14 mouse cellular contexts compared by ENCODE assay signal in the genomic region with DNA sequence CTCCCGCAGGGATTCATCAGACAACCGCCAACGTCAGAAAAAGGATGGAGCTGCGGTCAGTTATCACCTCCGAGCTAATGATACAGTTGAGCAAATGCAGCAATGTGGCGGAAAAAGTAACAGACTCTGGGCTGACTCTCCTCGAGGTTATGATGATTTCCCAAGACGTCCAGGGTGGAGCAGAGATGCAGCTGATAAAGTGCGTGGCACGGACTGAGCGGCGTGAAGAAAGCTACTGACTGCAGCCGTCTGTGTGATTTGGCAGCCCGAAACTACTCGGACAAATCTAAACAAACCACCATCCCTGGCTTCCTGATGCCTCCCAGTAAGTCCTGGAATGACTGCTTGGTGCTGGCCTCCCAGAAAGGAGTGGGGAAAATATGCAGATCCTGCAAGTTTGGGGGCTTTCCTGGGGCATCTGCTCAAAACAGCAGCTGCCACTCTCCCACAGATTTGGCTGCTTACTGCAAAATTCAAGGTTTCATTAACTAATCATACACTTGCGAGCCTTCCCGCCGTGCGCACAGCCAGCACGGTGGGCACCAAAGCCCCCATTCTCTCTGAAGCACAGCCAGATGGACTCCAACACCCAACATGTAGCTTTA.
DNase-seq lines count a peak whose midpoint lies in the region; ATAC-seq and TF ChIP-seq lines count a peak whose summit lies in the region.
"Had no signal": no experiment of that assay in that cellular context is flagged by ENCODE, and none has a peak within 500 bp of the region (broad histone marks: within the 10 kb centered on the region; RNA-seq: fewer than 3 reads in every experiment).

No protein-coding gene starts in this region.

- peaks cover 27% of the 10 kb centered on the region for H3K4me1 ChIP-seq in embryonic facial prominence, embryonic 12.5 days
- no peaks in the 10 kb centered on the region for H3K4me1 ChIP-seq in kidney, adult 2 months (ENCODE audit: control insufficient read depth, insufficient read depth, low read length)
- H3K4me1 ChIP-seq: liver, embryonic 12.5 days had no signal

- no peak for TF ChIP-seq CTCF in kidney, adult 2 months (conservative IDR thresholded peaks at IDR 0.05; ENCODE audit: insufficient read depth, insufficient read length, low read depth, low read length)

- intact Hi-C loops in heart, postnatal 10 days (cut with DNase I) = no loop called here
- intact Hi-C loops in left cerebral cortex, postnatal 4 days (cut with DNase I) = no loop called here

- no peak overlapping the region for H3K4me2 ChIP-seq in embryonic facial prominence, embryonic 12.5 days (replicated peaks)
- H3K4me2 ChIP-seq: liver, embryonic 12.5 days; midbrain, embryonic 12.5 days had no signal

- DNase-seq in heart, adult 11 months = peak; percentile 74
- no peak for DNase-seq in heart, postnatal 10 days
- peak; percentile 27 for DNase-seq in left cerebral cortex, postnatal 4 days
- DNase-seq in left cerebral cortex, adult 9 months (ENCODE audit: low spot score in 2 of 2) = no peak
- peak; percentile 5 for DNase-seq in lung, postnatal 36 days
- DNase-seq in adrenal gland, postnatal 25 days = no peak
- DNase-seq in kidney, adult 2 months = no peak
- DNase-seq: adrenal gland, postnatal 14 days; cerebellum, adult 11-12 months; kidney, adult 8-10 months had no signal

- H3K27me3 ChIP-seq in embryonic facial prominence, embryonic 12.5 days = no peaks in the 10 kb centered on the region
- H3K27me3 ChIP-seq in kidney, adult 2 months (replicated peaks; ENCODE audit: control insufficient read depth, insufficient read depth, low read length) = no peaks in the 10 kb centered on the region
- H3K27me3 ChIP-seq: liver, embryonic 12.5 days; midbrain, embryonic 12.5 days had no signal

- H3K36me3 ChIP-seq in embryonic facial prominence, embryonic 12.5 days = no peaks in the 10 kb centered on the region
- H3K36me3 ChIP-seq in kidney, adult 2 months (ENCODE audit: control insufficient read depth, insufficient read depth, low read length) = no peaks in the 10 kb centered on the region
- H3K36me3 ChIP-seq: liver, embryonic 12.5 days; midbrain, embryonic 12.5 days had no signal

- ATAC-seq in embryonic facial prominence, embryonic 12.5 days (ENCODE audit: insufficient number of reproducible peaks, insufficient read depth, low FRiP score, low TSS enrichment) = no peak
- ATAC-seq: liver, embryonic 12.5 days had no signal

- 55% methylated on average over 20 of the region's 20 CpGs for WGBS in embryonic facial prominence, embryonic 12.5 days
- WGBS in kidney, adult 2 months = 68% methylated on average over 20 of the region's 20 CpGs

- no peak overlapping the region for H3K9ac ChIP-seq in embryonic facial prominence, embryonic 12.5 days
- H3K9ac ChIP-seq: liver, embryonic 12.5 days; midbrain, embryonic 12.5 days had no signal

- no peaks in the 10 kb centered on the region for H3K9me3 ChIP-seq in embryonic facial prominence, embryonic 12.5 days
- H3K9me3 ChIP-seq: liver, embryonic 12.5 days; midbrain, embryonic 12.5 days had no signal

- H3K27ac ChIP-seq in embryonic facial prominence, embryonic 12.5 days = peak overlapping the region; percentile 57
- H3K27ac ChIP-seq in kidney, adult 2 months (ENCODE audit: insufficient read depth, low read depth, low read length) = no peak overlapping the region
- H3K27ac ChIP-seq: liver, embryonic 12.5 days; midbrain, embryonic 12.5 days; stomach, postnatal 0 days had no signal

- no peak for TF ChIP-seq POLR2A in kidney, adult 2 months (IDR thresholded peaks at IDR 0.05; ENCODE audit: low read depth, low read length)

- H3K4me3 ChIP-seq in embryonic facial prominence, embryonic 12.5 days = no peak overlapping the region
- no peak overlapping the region for H3K4me3 ChIP-seq in kidney, adult 2 months (ENCODE audit: insufficient read depth, low read depth, low read length)
- H3K4me3 ChIP-seq: liver, embryonic 12.5 days; midbrain, embryonic 12.5 days had no signal

Comparison
In these comparisons a context has a peak if more than half of its experiments do, and no peak if none do; other contexts are left out.
1. DNase-seq: peak in heart, adult 11 months (single experiment), left cerebral cortex, postnatal 4 days (single experiment) and lung, postnatal 36 days (single experiment); none in heart, postnatal 10 days (0 of 2), left cerebral cortex, adult 9 months (0 of 2), adrenal gland, postnatal 25 days (single experiment) and kidney, adult 2 months (single experiment).